Mouse (Mus musculus) cerebellum, adult 2 months (tissue): ENCODE results near the gene 2310022A10Rik. TPM values are rescaled to one million over a fixed set of nuclear protein-coding genes. Genes with fewer than 3 reads are reported as not detected.

Source experiments
- DNase-seq, 2 experiments: peaks; one replicate each; pipeline ENCODE4 v3.0.0; 2021
- H3K27ac ChIP-seq: fragments of 200-500 bp; 2 replicates; pipeline ENCODE4 v1.5.1; 2012; ENCODE audit warnings: low read length, control low read depth, inconsistent platforms; ENCODE audit not compliant: insufficient read depth
- H3K27me3 ChIP-seq: fragments of 200-500 bp; 2 replicates; pipeline ENCODE4 v1.6.1; 2012; ENCODE audit warnings: inconsistent platforms, mild to moderate bottlenecking, low read length, moderate library complexity; ENCODE audit not compliant: control insufficient read depth, insufficient read depth
- H3K4me1 ChIP-seq: fragments of 200-500 bp; 2 replicates; pipeline ENCODE4 v1.6.1; 2011; ENCODE audit warnings: low read length; ENCODE audit not compliant: control insufficient read depth, insufficient read depth
- H3K4me3 ChIP-seq: fragments of 200-500 bp; replicated peaks from 2 replicates; pipeline ENCODE3; 2011; ENCODE audit warnings: mild to moderate bottlenecking, low read depth, low read length, control low read depth; ENCODE audit not compliant: insufficient read depth
- CTCF ChIP-seq: fragments of 200-500 bp; IDR thresholded peaks from 2 replicates; pipeline ENCODE4 v1.5.1; 2011; ENCODE audit warnings: low read depth, mild to moderate bottlenecking, control low read depth, low read length, moderate library complexity, borderline replicate concordance; ENCODE audit not compliant: insufficient read depth
- POLR2A ChIP-seq: fragments of 200-500 bp; IDR thresholded peaks from 2 replicates; pipeline ENCODE4 v1.6.1; 2011; ENCODE audit warnings: low read length, control low read depth, borderline replicate concordance; ENCODE audit not compliant: insufficient read depth
- WGBS: fragments of 180-500 bp; shearing (Covaris S2); methylation state at CpG from one replicate; pipeline ENCODE4 v1.1.7; 2018; 5-methylcytosine and 5-hydroxymethylcytosine counted together
- polyA plus RNA-seq: library from polyadenylated mRNA; depleted of rRNA; stranded (reverse); fragments of >200 nt; gene quantifications from 2 replicates; pipeline ENCODE4 v1.2.3, GENCODE M21; 2012

2310022A10Rik gene
- polyA plus RNA-seq, 1 experiment: 46.2 TPM

GRCm38 (mm10) chr7:27569580-27570224, 16.7 kb downstream of the 2310022A10Rik start:
- Histone ChIP-seq H3K27ac (peak overlapping the region; percentile 44; the same call in 1 of the 2 replicates), H3K4me1 (peaks cover 5% of the 10 kb centered on the region), H3K4me3 (no peak overlapping the region), H3K27me3 (no peaks in the 10 kb centered on the region)
- no peak for TF ChIP-seq CTCF
- no peak for TF ChIP-seq POLR2A
- DNase-seq: peak; percentile 32 to 54
- WGBS: 63% methylated on average over 5 of the region's 5 CpGs

- H3K27ac ChIP-seq: no peak overlapping the region
- WGBS: 97% methylated on average over 4 of the region's 4 CpGs
- no peak for DNase-seq
These were observed 19.1 kb downstream of the 2310022A10Rik start for GRCm38 (mm10) chr7:27572133-27572532.

GRCm38 (mm10) chr7:27574124-27574880, 21.3 kb downstream of the 2310022A10Rik start:
- H3K27ac ChIP-seq: no peak overlapping the region
- H3K27me3 ChIP-seq: no peaks in the 10 kb centered on the region
- TF ChIP-seq CTCF (no peak), POLR2A (no peak)
- no peak overlapping the region for H3K4me3 ChIP-seq
- peaks cover 5% of the 10 kb centered on the region for H3K4me1 ChIP-seq
- 93% methylated on average over 14 of the region's 14 CpGs for WGBS
- DNase-seq: no peak

More at GRCm38 (mm10) chr7:27572133-27572532, 19.1 kb downstream of the 2310022A10Rik start:
- no peak overlapping the region for H3K4me3 ChIP-seq
- H3K27me3 ChIP-seq: no peaks in the 10 kb centered on the region
- TF ChIP-seq POLR2A: no peak
- TF ChIP-seq CTCF: no peak
- peaks cover 5% of the 10 kb centered on the region for H3K4me1 ChIP-seq

- no peak overlapping the region for H3K27ac ChIP-seq
- no peaks in the 10 kb centered on the region for H3K4me1 ChIP-seq
- no peaks in the 10 kb centered on the region for H3K27me3 ChIP-seq
- peak; percentile 56 to 60 for DNase-seq
- TF ChIP-seq POLR2A (no peak), CTCF (peak; percentile 73)
- H3K4me3 ChIP-seq: no peak overlapping the region
- 66% methylated on average over 6 of the region's 6 CpGs for WGBS
These were observed 23.9 kb downstream of the 2310022A10Rik start for GRCm38 (mm10) chr7:27576914-27577313.

GRCm38 (mm10) chr7:27577589-27577988, 24.6 kb downstream of the 2310022A10Rik start:
- TF ChIP-seq CTCF: no peak
- TF ChIP-seq POLR2A: no peak
- H3K27me3 ChIP-seq: no peaks in the 10 kb centered on the region
- H3K27ac ChIP-seq: no peak overlapping the region
- no peak overlapping the region for H3K4me3 ChIP-seq
- no peak for DNase-seq
- H3K4me1 ChIP-seq: no peaks in the 10 kb centered on the region
- 94% methylated on average over 6 of the region's 6 CpGs for WGBS

- Histone ChIP-seq H3K4me1 (no peaks in the 10 kb centered on the region), H3K27ac (no peak overlapping the region), H3K27me3 (no peaks in the 10 kb centered on the region), H3K4me3 (no peak overlapping the region)
- 53% methylated on average over 7 of the region's 7 CpGs for WGBS
- DNase-seq: no peak
- TF ChIP-seq POLR2A: no peak
- TF ChIP-seq CTCF: no peak
These were observed 25.4 kb downstream of the 2310022A10Rik start for GRCm38 (mm10) chr7:27578465-27578864.

- Histone ChIP-seq H3K4me3 (no peak overlapping the region), H3K4me1 (no peaks in the 10 kb centered on the region), H3K27me3 (no peaks in the 10 kb centered on the region), H3K27ac (no peak overlapping the region)
- no peak for TF ChIP-seq POLR2A
- TF ChIP-seq CTCF: no peak
- 86% methylated on average over 14 of the region's 14 CpGs for WGBS
- no peak for DNase-seq
These were observed 27.5 kb downstream of the 2310022A10Rik start for GRCm38 (mm10) chr7:27580380-27581174.
